Mouse (Mus musculus) liver, adult 2 months (tissue): Measurements from ENCODE around the gene Abhd2. TPM values are rescaled to one million over a fixed set of nuclear protein-coding genes. Genes with fewer than 3 reads are reported as not detected.

Experiments used
- DNase-seq: peaks from one replicate; pipeline ENCODE4 v3.0.0-alpha.2; 2011; ENCODE audit warnings: low read depth, low spot score; ENCODE audit errors: extremely low read depth
- H3K27ac ChIP-seq: fragments of 200-500 bp; replicated peaks from 2 replicates; pipeline ENCODE4 v1.5.1; 2012; ENCODE audit warnings: low read depth, mild to moderate bottlenecking, control low read depth, inconsistent platforms, low read length; ENCODE audit not compliant: insufficient read depth
- H3K27me3 ChIP-seq: fragments of 200-500 bp; 2 replicates; pipeline ENCODE4 v1.6.1; 2012; ENCODE audit warnings: mild to moderate bottlenecking, moderate library complexity, low read length, inconsistent platforms; ENCODE audit not compliant: control insufficient read depth, insufficient read depth
- H3K36me3 ChIP-seq: fragments of 200-500 bp; 2 replicates; pipeline ENCODE4 v1.6.1; 2012; ENCODE audit warnings: low read length, inconsistent platforms; ENCODE audit not compliant: control insufficient read depth, insufficient read depth
- H3K4me1 ChIP-seq: fragments of 200-500 bp; 2 replicates; pipeline ENCODE4 v1.6.1; 2011; ENCODE audit warnings: low read length; ENCODE audit not compliant: control insufficient read depth, insufficient read depth
- H3K4me3 ChIP-seq: fragments of 200-500 bp; 2 replicates; pipeline ENCODE4 v1.5.1; 2011; ENCODE audit warnings: low read depth, mild to moderate bottlenecking, control low read depth, low read length, moderate library complexity; ENCODE audit not compliant: insufficient read depth
- H3K79me2 ChIP-seq: fragments of 200-500 bp; 2 replicates; pipeline ENCODE4 v1.6.1; 2012; ENCODE audit warnings: inconsistent platforms, mild to moderate bottlenecking, low read length, moderate library complexity; ENCODE audit not compliant: control insufficient read depth, insufficient read depth
- H3K9ac ChIP-seq: fragments of 200-500 bp; 2 replicates; pipeline ENCODE4 v1.6.1; 2012; ENCODE audit warnings: low read depth, mild to moderate bottlenecking, control low read depth, inconsistent platforms, low read length
- CTCF ChIP-seq: fragments of 200-500 bp; IDR thresholded peaks from 2 replicates; pipeline ENCODE4 v1.5.1; 2011; ENCODE audit warnings: low read depth, low read length, control low read depth
- POLR2A ChIP-seq: fragments of 200-500 bp; IDR thresholded peaks from 2 replicates; pipeline ENCODE4 v1.6.1; 2011; ENCODE audit warnings: low read length, control low read depth; ENCODE audit not compliant: insufficient read depth; ENCODE audit errors: extremely low read depth
- WGBS: fragments of 180-500 bp; shearing (Covaris S2); methylation state at CpG from one replicate; pipeline ENCODE4 v1.1.7; 2018; 5-methylcytosine and 5-hydroxymethylcytosine counted together
- polyA plus RNA-seq: library from polyadenylated mRNA; depleted of rRNA; stranded (reverse); fragments of >200 nt; gene quantifications from 2 replicates; pipeline ENCODE4 v1.2.3, GENCODE M21; 2012
- total RNA-seq: library from RNA; depleted of rRNA; stranded (reverse); fragments of >200 nt; gene quantifications from 2 replicates; pipeline ENCODE4 v1.2.3, GENCODE M21; 2014

The Abhd2 gene
- total and polyA plus RNA-seq, 2 experiments = 46.4 to 51.2 TPM

DNA sequence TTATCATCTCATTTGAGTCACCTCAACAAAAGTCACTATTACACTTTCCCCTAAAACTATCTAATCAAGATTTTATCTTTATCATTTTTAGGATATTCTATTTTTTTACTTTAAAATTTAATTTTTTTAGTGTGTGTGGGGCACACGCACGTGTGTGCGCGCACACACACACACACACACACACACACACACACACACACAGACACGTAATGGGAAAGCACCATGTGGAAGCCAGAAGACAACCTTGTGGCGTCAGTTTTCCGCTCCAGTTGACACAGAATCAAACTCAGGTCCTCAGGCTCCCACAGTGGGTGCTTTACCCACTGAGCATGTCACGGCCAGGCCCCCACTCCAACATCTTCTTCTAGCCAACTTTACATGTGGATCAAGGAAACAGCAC lies 4.1 kb upstream of the Abhd2 start:
- H3K9ac ChIP-seq = no peak overlapping the region
- no peaks in the 10 kb centered on the region for H3K79me2 ChIP-seq
- TF ChIP-seq CTCF = no peak
- no peak for TF ChIP-seq POLR2A
- no peak for DNase-seq
- no peaks in the 10 kb centered on the region for H3K27me3 ChIP-seq
- H3K36me3 ChIP-seq = no peaks in the 10 kb centered on the region
- 93% methylated on average over 8 of the region's 8 CpGs for WGBS
- H3K4me3 ChIP-seq = no peak overlapping the region
- no peaks in the 10 kb centered on the region for H3K4me1 ChIP-seq
- H3K27ac ChIP-seq = no peak overlapping the region

DNA sequence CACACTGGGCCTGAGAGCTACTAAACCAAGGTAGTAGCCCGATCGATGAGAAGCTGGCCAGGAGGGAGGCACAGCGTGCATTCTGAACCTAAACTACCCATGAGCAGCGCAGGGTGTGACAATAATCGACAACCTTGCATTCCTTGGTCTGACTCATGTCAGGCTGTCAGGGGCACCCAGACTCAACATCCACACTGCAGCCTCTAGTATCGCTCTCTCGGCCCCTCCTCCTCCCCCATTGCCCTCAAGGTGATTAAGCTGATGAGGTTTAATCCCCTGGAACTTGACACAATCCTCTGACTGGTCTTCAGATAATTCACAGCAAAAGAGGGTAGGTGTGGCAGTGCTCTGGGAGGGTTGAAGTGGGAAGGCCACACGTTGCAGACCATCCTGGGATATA lies 3.6 kb upstream of the Abhd2 start:
- TF ChIP-seq POLR2A (no peak), CTCF (no peak)
- Histone ChIP-seq H3K79me2 (0 out of 2 replicates have a peak, but pooled peaks cover under 1% of the 10 kb centered on the region), H3K36me3 (no peaks in the 10 kb centered on the region), H3K4me1 (peaks cover 3% of the 10 kb centered on the region; the same call in 1 of the 2 replicates), H3K9ac (no peak overlapping the region), H3K27me3 (no peaks in the 10 kb centered on the region), H3K4me3 (no peak overlapping the region), H3K27ac (no peak overlapping the region)
- 64% methylated on average over 8 of the region's 8 CpGs for WGBS
- no peak for DNase-seq

DNA sequence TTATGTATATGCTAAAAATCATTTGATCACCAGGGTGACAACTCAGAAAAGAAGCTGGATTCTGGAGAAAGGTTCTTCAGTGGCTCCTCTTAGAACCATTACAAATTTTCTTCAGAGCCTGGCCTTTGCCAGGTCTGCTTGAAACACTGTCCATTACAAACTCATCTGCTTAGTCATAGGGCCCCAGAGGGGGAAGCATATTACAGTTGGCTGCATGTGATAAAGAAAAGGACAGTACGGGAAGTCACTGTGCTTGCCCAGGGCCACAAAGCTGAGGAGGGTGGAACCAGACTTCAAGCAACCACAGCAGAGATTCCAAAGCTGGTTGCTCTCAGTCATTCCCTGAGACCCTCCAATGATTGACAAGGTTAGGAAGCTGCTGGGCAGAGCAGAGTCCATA lies 3.1 kb upstream of the Abhd2 start:
- TF ChIP-seq POLR2A = no peak
- H3K27me3 ChIP-seq = no peaks in the 10 kb centered on the region
- no peak for DNase-seq
- H3K9ac ChIP-seq = no peak overlapping the region
- H3K27ac ChIP-seq = no peak overlapping the region
- H3K4me1 ChIP-seq = peaks cover 4% of the 10 kb centered on the region; the same call in 1 of the 2 replicates
- 79% methylated on average over 1 of the region's 1 CpGs for WGBS
- H3K36me3 ChIP-seq = no peaks in the 10 kb centered on the region
- H3K79me2 ChIP-seq = 0 out of 2 replicates have a peak, but pooled peaks cover 3% of the 10 kb centered on the region
- H3K4me3 ChIP-seq = no peak overlapping the region

DNA sequence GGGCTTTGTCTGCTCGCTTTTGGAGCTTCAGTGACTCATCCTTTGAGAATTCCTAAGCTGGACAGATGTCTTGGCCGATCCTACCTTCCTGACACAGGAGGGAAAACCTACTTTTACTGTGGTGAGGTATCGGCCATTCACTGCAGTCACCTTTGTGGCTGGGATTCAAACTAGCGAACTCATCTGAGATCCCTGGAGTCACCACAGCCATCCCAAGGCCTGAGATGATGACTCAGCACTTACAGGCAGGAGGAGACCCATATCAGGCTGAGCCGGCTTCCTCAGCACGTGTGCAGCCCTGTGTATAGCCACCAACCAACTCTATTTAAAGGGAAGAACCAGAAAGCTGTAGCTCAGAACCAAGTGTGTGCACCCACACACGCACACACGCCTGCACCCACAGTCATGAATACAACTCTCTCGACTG lies 2.0 kb upstream of the Abhd2 start:
- H3K4me1 ChIP-seq = peaks cover 4% of the 10 kb centered on the region; the same call in 1 of the 2 replicates
- H3K9ac ChIP-seq = no peak overlapping the region
- H3K36me3 ChIP-seq = no peaks in the 10 kb centered on the region
- WGBS = 82% methylated on average over 9 of the region's 9 CpGs
- DNase-seq = no peak
- TF ChIP-seq POLR2A (no peak), CTCF (no peak)
- H3K4me3 ChIP-seq = no peak overlapping the region
- peaks cover 9% of the 10 kb centered on the region; the same call in 1 of the 2 replicates for H3K79me2 ChIP-seq
- no peak overlapping the region for H3K27ac ChIP-seq
- no peaks in the 10 kb centered on the region for H3K27me3 ChIP-seq

DNA sequence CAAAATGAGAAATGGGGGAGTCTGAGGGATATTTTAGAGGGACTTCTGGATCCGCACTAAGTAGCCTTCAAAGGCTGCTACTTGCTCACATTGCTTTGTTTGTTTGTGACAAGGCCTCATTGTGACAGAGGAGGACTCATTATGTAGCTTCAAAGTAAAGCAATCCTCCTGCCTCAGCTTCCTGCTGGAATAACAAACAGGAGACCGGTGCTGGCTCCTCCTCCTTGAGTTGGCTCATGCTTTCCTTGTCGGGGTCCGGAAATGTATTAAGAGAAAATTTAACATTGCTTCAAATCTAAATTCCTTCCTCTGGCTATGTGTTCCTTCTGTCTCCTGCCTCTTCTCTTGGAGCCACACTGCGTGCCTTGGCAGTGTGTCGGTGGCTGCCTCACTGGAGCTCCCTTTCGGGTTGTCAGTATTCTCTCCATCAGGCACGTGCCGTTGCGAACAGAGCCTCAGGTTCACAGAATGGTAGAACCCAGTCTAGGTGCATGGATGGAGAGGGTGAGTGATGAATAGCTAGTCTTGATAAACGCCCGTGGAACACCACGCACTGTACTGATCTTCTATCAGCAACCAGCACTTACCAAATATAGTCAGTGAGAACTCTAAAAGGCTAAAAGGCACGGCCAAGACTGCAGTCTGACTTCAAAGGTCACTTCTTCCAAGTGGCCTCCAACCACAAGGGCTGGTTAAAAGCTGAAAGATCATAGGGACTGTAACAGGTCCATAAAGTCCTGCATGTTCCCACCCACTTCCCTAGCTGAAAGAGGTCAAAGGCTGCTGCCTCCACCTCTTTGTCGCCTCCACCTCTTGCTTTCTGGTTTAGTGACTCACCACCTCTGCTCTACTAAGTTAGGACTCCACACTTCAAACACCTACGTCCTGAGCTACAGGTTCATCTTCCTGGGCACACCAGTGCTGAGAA lies 874 bp upstream of the Abhd2 start:
- H3K4me1 ChIP-seq = peaks cover 4% of the 10 kb centered on the region; the same call in 1 of the 2 replicates
- H3K9ac ChIP-seq = no peak overlapping the region
- WGBS = 74% methylated on average over 16 of the region's 16 CpGs
- peaks cover 19% of the 10 kb centered on the region for H3K79me2 ChIP-seq
- no peak overlapping the region for H3K4me3 ChIP-seq
- DNase-seq = no peak
- no peaks in the 10 kb centered on the region for H3K27me3 ChIP-seq
- no peak overlapping the region for H3K27ac ChIP-seq
- TF ChIP-seq CTCF (no peak), POLR2A (no peak)
- no peaks in the 10 kb centered on the region for H3K36me3 ChIP-seq
